Mouse (Mus musculus): ENCODE measurements around the gene Cdk5r2. TPM values are rescaled to one million over a fixed set of nuclear protein-coding genes. Genes with fewer than 3 reads are reported as not detected.

Cdk5r2 gene
- polyA plus RNA-seq, 1 experiment from 2014 or later = 0.13 TPM

- no peaks in the 10 kb centered on the region for H3K36me3 ChIP-seq
- H3K9me3 ChIP-seq (replicated peaks) = no peaks in the 10 kb centered on the region
- no peak for ATAC-seq (ENCODE audit: insufficient number of reproducible peaks, low FRiP score, low TSS enrichment, low read depth)
- no peak overlapping the region for H3K4me3 ChIP-seq (replicated peaks)
- H3K4me1 ChIP-seq = peaks cover 6% of the 10 kb centered on the region
- H3K27me3 ChIP-seq = peaks cover 51% of the 10 kb centered on the region
- H3K9ac ChIP-seq = no peak overlapping the region
- no peak overlapping the region for H3K27ac ChIP-seq (replicated peaks)
- 50% methylated on average over 3 of the region's 3 CpGs for WGBS
- no peak overlapping the region for H3K4me2 ChIP-seq (replicated peaks)
Observed at GRCm38 (mm10) chr1:74877199-74877598, 22.5 kb downstream of the Cdk5r2 start.

- 0 out of 2 replicates have a peak overlapping the region, but pooled peaks have one; percentile 17 for H3K4me2 ChIP-seq (replicated peaks)
- H3K9ac ChIP-seq = no peak overlapping the region
- peaks cover 80% of the 10 kb centered on the region for H3K27me3 ChIP-seq
- 4% methylated on average over 18 of the region's 18 CpGs for WGBS
- no peaks in the 10 kb centered on the region for H3K36me3 ChIP-seq
- no peak overlapping the region for H3K27ac ChIP-seq (replicated peaks)
- H3K4me1 ChIP-seq = peaks cover 31% of the 10 kb centered on the region
- H3K4me3 ChIP-seq (replicated peaks) = no peak overlapping the region
- no peaks in the 10 kb centered on the region for H3K9me3 ChIP-seq (replicated peaks)
- ATAC-seq (ENCODE audit: insufficient number of reproducible peaks, low FRiP score, low TSS enrichment, low read depth) = no peak
Observed at GRCm38 (mm10) chr1:74880785-74881360, 26.1 kb downstream of the Cdk5r2 start.

- H3K9ac ChIP-seq = no peak overlapping the region
Observed at GRCm38 (mm10) chr1:74882055-74882734, 27.5 kb downstream of the Cdk5r2 start.

GRCm38 (mm10) chr1:74882828-74883227 is 28.1 kb downstream of the Cdk5r2 start:
- Histone ChIP-seq H3K4me1 (peaks cover 32% of the 10 kb centered on the region), H3K36me3 (no peaks in the 10 kb centered on the region), H3K4me2 (replicated peaks) (peak overlapping the region; percentile 57), H3K9me3 (replicated peaks) (no peaks in the 10 kb centered on the region), H3K27ac (replicated peaks) (no peak overlapping the region), H3K4me3 (replicated peaks) (0 out of 2 replicates have a peak overlapping the region, but pooled peaks have one; percentile 37), H3K27me3 (peaks cover 90% of the 10 kb centered on the region), H3K9ac (no peak overlapping the region)
- WGBS = 6% methylated on average over 8 of the region's 8 CpGs
- no peak for ATAC-seq (ENCODE audit: insufficient number of reproducible peaks, low FRiP score, low TSS enrichment, low read depth)

More at GRCm38 (mm10) chr1:74882055-74882734, 27.5 kb downstream of the Cdk5r2 start:
- Histone ChIP-seq H3K36me3 (no peaks in the 10 kb centered on the region), H3K4me2 (replicated peaks) (peak overlapping the region; percentile 57), H3K27me3 (peaks cover 85% of the 10 kb centered on the region), H3K4me3 (replicated peaks) (peak overlapping the region; percentile 37), H3K4me1 (peaks cover 32% of the 10 kb centered on the region), H3K27ac (replicated peaks) (no peak overlapping the region), H3K9me3 (replicated peaks) (no peaks in the 10 kb centered on the region)
- ATAC-seq (ENCODE audit: insufficient number of reproducible peaks, low FRiP score, low TSS enrichment, low read depth) = no peak
- under 1% methylated on average over 74 of the region's 74 CpGs for WGBS

GRCm38 (mm10) chr1:74883441-74883840 is 28.7 kb downstream of the Cdk5r2 start:
- 3% methylated on average over 5 of the region's 5 CpGs for WGBS
- no peak for ATAC-seq (ENCODE audit: insufficient number of reproducible peaks, low FRiP score, low TSS enrichment, low read depth)
- Histone ChIP-seq H3K4me1 (peaks cover 32% of the 10 kb centered on the region), H3K9ac (no peak overlapping the region), H3K9me3 (replicated peaks) (no peaks in the 10 kb centered on the region), H3K27me3 (peaks cover 92% of the 10 kb centered on the region), H3K27ac (replicated peaks) (no peak overlapping the region), H3K4me2 (replicated peaks) (no peak overlapping the region), H3K4me3 (replicated peaks) (no peak overlapping the region), H3K36me3 (no peaks in the 10 kb centered on the region)

GRCm38 (mm10) chr1:74884196-74885141 is 29.7 kb downstream of the Cdk5r2 start:
- ATAC-seq (ENCODE audit: insufficient number of reproducible peaks, low FRiP score, low TSS enrichment, low read depth) = no peak
- H3K9ac ChIP-seq = no peak overlapping the region
- H3K9me3 ChIP-seq (replicated peaks) = no peaks in the 10 kb centered on the region

GRCm38 (mm10) chr1:74885369-74886042 is 30.8 kb downstream of the Cdk5r2 start, which contains the start of gene Fev:
Fev (minus strand) TSS chr1:74885419.
- Histone ChIP-seq H3K27me3 (peaks cover 94% of the 10 kb centered on the region), H3K4me2 (replicated peaks) (peak within 1 kb of the TSS; percentile 36), H3K4me3 (replicated peaks) (peak within 1 kb of the TSS; percentile 27), H3K9me3 (replicated peaks) (no peaks in the 10 kb centered on the region), H3K9ac (no peak within 1 kb of the TSS), H3K27ac (replicated peaks) (no peak within 1 kb of the TSS), H3K36me3 (no peaks in the 10 kb centered on the region), H3K4me1 (peaks cover 32% of the 10 kb centered on the region)
- WGBS = under 1% methylated on average over 43 of the region's 43 CpGs
- no peak for ATAC-seq (ENCODE audit: insufficient number of reproducible peaks, low FRiP score, low TSS enrichment, low read depth)

More at GRCm38 (mm10) chr1:74884196-74885141, 29.7 kb downstream of the Cdk5r2 start:
- Histone ChIP-seq H3K4me3 (replicated peaks) (peak overlapping the region; percentile 27), H3K4me2 (replicated peaks) (peak overlapping the region; percentile 36), H3K36me3 (no peaks in the 10 kb centered on the region), H3K4me1 (peaks cover 32% of the 10 kb centered on the region), H3K27me3 (peaks cover 89% of the 10 kb centered on the region), H3K27ac (replicated peaks) (no peak overlapping the region)
- under 1% methylated on average over 57 of the region's 57 CpGs for WGBS

GRCm38 (mm10) chr1:74891513-74891912 is 36.8 kb downstream of the Cdk5r2 start:
- H3K27me3 ChIP-seq = peaks cover 92% of the 10 kb centered on the region
- ATAC-seq (ENCODE audit: insufficient number of reproducible peaks, low FRiP score, low TSS enrichment, low read depth) = no peak
- H3K4me2 ChIP-seq (replicated peaks) = no peak overlapping the region
- H3K27ac ChIP-seq (replicated peaks) = no peak overlapping the region
- H3K4me1 ChIP-seq = peaks cover 6% of the 10 kb centered on the region
- H3K4me3 ChIP-seq (replicated peaks) = no peak overlapping the region
- no peaks in the 10 kb centered on the region for H3K36me3 ChIP-seq
- no peaks in the 10 kb centered on the region for H3K9me3 ChIP-seq (replicated peaks)
- H3K9ac ChIP-seq = no peak overlapping the region
- 2% methylated on average over 8 of the region's 8 CpGs for WGBS

GRCm38 (mm10) chr1:74892351-74893133 is 37.8 kb downstream of the Cdk5r2 start:
- H3K27me3 ChIP-seq = peaks cover 90% of the 10 kb centered on the region
- H3K9me3 ChIP-seq (replicated peaks) = no peaks in the 10 kb centered on the region
- no peak overlapping the region for H3K9ac ChIP-seq
- no peak overlapping the region for H3K27ac ChIP-seq (replicated peaks)
- 2% methylated on average over 39 of the region's 39 CpGs for WGBS
- peaks cover 6% of the 10 kb centered on the region for H3K4me1 ChIP-seq
- no peak overlapping the region; the same call in 1 of the 2 replicates for H3K4me3 ChIP-seq (replicated peaks)
- ATAC-seq (ENCODE audit: insufficient number of reproducible peaks, low FRiP score, low TSS enrichment, low read depth) = no peak
- H3K4me2 ChIP-seq (replicated peaks) = no peak overlapping the region; the same call in 1 of the 2 replicates
- H3K36me3 ChIP-seq = no peaks in the 10 kb centered on the region

All from embryonic facial prominence, embryonic 15.5 days (tissue).